ENCODE assay signal across 27 mouse cellular contexts in the genomic region with DNA sequence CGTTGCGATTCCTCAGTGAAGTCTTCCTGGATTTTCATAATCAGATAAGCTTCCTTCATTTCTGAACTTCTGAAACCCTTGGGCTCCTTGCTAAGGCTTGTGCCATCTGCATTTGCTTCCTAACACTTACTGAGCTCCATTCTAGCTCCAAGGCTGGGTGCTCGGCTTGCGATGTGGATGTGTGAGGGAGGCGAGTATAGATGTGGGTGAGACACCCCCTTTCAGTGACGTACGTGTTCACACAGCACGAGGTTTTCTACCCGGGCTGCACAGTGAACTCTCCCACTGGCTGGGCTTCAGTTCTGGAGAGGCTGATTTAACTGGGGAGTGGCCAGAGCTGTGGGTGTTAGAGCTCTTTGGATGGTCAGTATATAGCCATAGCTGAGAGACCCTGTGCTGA. TPM values are rescaled to one million over a fixed set of nuclear protein-coding genes. Genes with fewer than 3 reads are reported as not detected.
DNase-seq lines count a peak whose midpoint lies in the region; ATAC-seq lines count a peak whose summit lies in the region.
"Had no signal": no experiment of that assay in that cellular context is flagged by ENCODE, and none has a peak within 500 bp of the region (broad histone marks: within the 10 kb centered on the region; RNA-seq: fewer than 3 reads in every experiment).

No protein-coding gene starts in this region.

- DNase-seq in frontal cortex, postnatal 36 days (ENCODE audit: low spot score in 2 of 2): no peak
- DNase-seq in intestine, embryonic 14.5 days (ENCODE audit: low spot score): peak; percentile 13
- peak; percentile 24 for DNase-seq in brain, adult 2 months (ENCODE audit: low read depth, low spot score)
- DNase-seq: adrenal gland, adult 8-10 months; adrenal gland, postnatal 14 days; adrenal gland, postnatal 36 days; B cell, adult 2 months; cerebellum, adult 11 months; cerebellum, adult 18-20 months; cerebellum, adult 8-10 months; cerebellum, adult 9-11 months; cerebellum, postnatal 14 days; cerebellum, postnatal 36 days; embryo, embryonic 11 days had no signal

- peaks cover 23% of the 10 kb centered on the region for H3K36me3 ChIP-seq in intestine, embryonic 14.5 days (ENCODE audit: control insufficient read depth, insufficient read depth, low read length)
- peaks cover 10% of the 10 kb centered on the region for H3K36me3 ChIP-seq in intestine, embryonic 15.5 days

- peaks cover 11% of the 10 kb centered on the region for H3K4me1 ChIP-seq in intestine, embryonic 14.5 days (replicated peaks; ENCODE audit: control insufficient read depth, insufficient read depth, low read length)
- H3K4me1 ChIP-seq in intestine, embryonic 15.5 days (replicated peaks): 0 out of 2 replicates have a peak, but pooled peaks cover 5% of the 10 kb centered on the region

- no peak overlapping the region for H3K4me2 ChIP-seq in intestine, embryonic 14.5 days (ENCODE audit: low read length)
- H3K4me2 ChIP-seq in intestine, embryonic 15.5 days (replicated peaks): no peak overlapping the region
- H3K4me2 ChIP-seq: embryonic facial prominence, embryonic 13.5 days; embryonic facial prominence, embryonic 15.5 days; forebrain, embryonic 12.5 days had no signal

- ATAC-seq in frontal cortex, adult (ENCODE audit: low TSS enrichment): peak; percentile 60
- ATAC-seq in intestine, embryonic 14.5 days (replicated peaks; ENCODE audit: low FRiP score, low TSS enrichment, low read depth): no peak
- ATAC-seq in intestine, embryonic 15.5 days: no peak
- ATAC-seq: activated CD4-positive, CD25-positive, alpha-beta regulatory T cell, adult 4 months; CD4-positive, CD25-positive, alpha-beta regulatory T cell, adult 4 months; forebrain, embryonic 14.5 days; forebrain, embryonic 16.5 days; Patski had no signal

- WGBS in intestine, embryonic 14.5 days: 95% methylated on average over 9 of the region's 9 CpGs
- WGBS in intestine, embryonic 15.5 days: 95% methylated on average over 9 of the region's 9 CpGs

- no peaks in the 10 kb centered on the region for H3K27me3 ChIP-seq in intestine, embryonic 14.5 days (replicated peaks; ENCODE audit: control insufficient read depth, insufficient read depth, low read length)
- H3K27me3 ChIP-seq in intestine, embryonic 15.5 days (replicated peaks): no peaks in the 10 kb centered on the region
- H3K27me3 ChIP-seq: CH12.LX; embryonic facial prominence, embryonic 13.5 days; embryonic facial prominence, embryonic 15.5 days; forebrain, embryonic 12.5 days; Patski had no signal

- H3K4me3 ChIP-seq in intestine, embryonic 14.5 days (ENCODE audit: low read depth, low read length): no peak overlapping the region
- no peak overlapping the region for H3K4me3 ChIP-seq in intestine, embryonic 15.5 days (replicated peaks)
- H3K4me3 ChIP-seq: embryonic facial prominence, embryonic 13.5 days; embryonic facial prominence, embryonic 15.5 days; erythroblast, embryonic 14.5 days; forebrain, embryonic 10.5 days; forebrain, embryonic 12.5 days had no signal

- H3K9me3 ChIP-seq in intestine, embryonic 14.5 days (ENCODE audit: control insufficient read depth, low read length): no peaks in the 10 kb centered on the region
- H3K9me3 ChIP-seq in intestine, embryonic 15.5 days: no peaks in the 10 kb centered on the region
- H3K9me3 ChIP-seq: embryonic facial prominence, embryonic 13.5 days; embryonic facial prominence, embryonic 15.5 days; forebrain, embryonic 10.5 days; forebrain, embryonic 12.5 days had no signal

- H3K27ac ChIP-seq in intestine, embryonic 14.5 days (ENCODE audit: low read depth): no peak overlapping the region
- H3K27ac ChIP-seq in intestine, embryonic 15.5 days: no peak overlapping the region
- H3K27ac ChIP-seq: embryonic facial prominence, embryonic 13.5 days; embryonic facial prominence, embryonic 15.5 days; forebrain, embryonic 10.5 days; forebrain, embryonic 12.5 days had no signal

- no peak overlapping the region for H3K9ac ChIP-seq in intestine, embryonic 14.5 days (ENCODE audit: low read length)
- no peak overlapping the region for H3K9ac ChIP-seq in intestine, embryonic 15.5 days
- H3K9ac ChIP-seq: embryonic facial prominence, embryonic 13.5 days; embryonic facial prominence, embryonic 15.5 days; forebrain, embryonic 12.5 days had no signal

RNA-seq across cellular contexts. Expression of a gene that starts 4.9 kb away (rescaled TPM):
- 70.9 and 72.6 TPM in 2 replicates for polyA plus RNA-seq in intestine, embryonic 14.5 days (2014; fragmentation: Nextera tagmentation; extraction: Ambion mirVana)
- 70.2 and 74.3 TPM in 2 replicates for polyA plus RNA-seq in intestine, embryonic 15.5 days (2015; fragmentation: Nextera tagmentation; extraction: Ambion mirVana)

Comparison
In these comparisons a context has a peak if more than half of its experiments do, and no peak if none do; other contexts are left out.
1. DNase-seq: peak in intestine, embryonic 14.5 days (single experiment) and brain, adult 2 months (single experiment); none in frontal cortex, postnatal 36 days (0 of 2).